Mouse (Mus musculus) megakaryocyte, embryonic 14.5 days (primary cell): ENCODE results near the gene Nrip1. TPM values are rescaled to one million over a fixed set of nuclear protein-coding genes. Genes with fewer than 3 reads are reported as not detected.

Experiments used
- H3K27me3 ChIP-seq: replicated peaks from 2 replicates; pipeline ENCODE3; 2012; ENCODE audit warnings: inconsistent platforms
- H3K36me3 ChIP-seq: replicated peaks from 2 replicates; pipeline ENCODE3; 2012; ENCODE audit warnings: low read length, inconsistent platforms, mixed read lengths
- H3K4me1 ChIP-seq: 2 replicates; pipeline ENCODE4 v1.6.1; 2012; ENCODE audit warnings: inconsistent platforms
- H3K4me3 ChIP-seq: replicated peaks from 2 replicates; pipeline ENCODE3; 2012; ENCODE audit warnings: moderate library complexity, mild to moderate bottlenecking, inconsistent platforms
- H3K9me3 ChIP-seq: 2 replicates; pipeline ENCODE4 v1.6.1; 2012; ENCODE audit warnings: inconsistent platforms
- FLI1 ChIP-seq: IDR thresholded peaks from 2 replicates; pipeline ENCODE4 v1.6.1; 2012; ENCODE audit warnings: low read length, inconsistent platforms, mixed read lengths
- GATA1 ChIP-seq: IDR thresholded peaks from 3 replicates; pipeline ENCODE4 v1.6.1; 2012; ENCODE audit warnings: mixed read lengths, low read length, inconsistent platforms, borderline replicate concordance
- polyA plus RNA-seq: library from polyadenylated mRNA; stranded (reverse); fragments of >175 nt; gene quantifications from 2 replicates; pipeline ENCODE4 v1.2.3, GENCODE M21; 2012; ENCODE audit warnings: low replicate concordance; ENCODE audit not compliant: insufficient read depth

The Nrip1 gene
- polyA plus RNA-seq, 1 experiment, result 3.0 TPM

DNA sequence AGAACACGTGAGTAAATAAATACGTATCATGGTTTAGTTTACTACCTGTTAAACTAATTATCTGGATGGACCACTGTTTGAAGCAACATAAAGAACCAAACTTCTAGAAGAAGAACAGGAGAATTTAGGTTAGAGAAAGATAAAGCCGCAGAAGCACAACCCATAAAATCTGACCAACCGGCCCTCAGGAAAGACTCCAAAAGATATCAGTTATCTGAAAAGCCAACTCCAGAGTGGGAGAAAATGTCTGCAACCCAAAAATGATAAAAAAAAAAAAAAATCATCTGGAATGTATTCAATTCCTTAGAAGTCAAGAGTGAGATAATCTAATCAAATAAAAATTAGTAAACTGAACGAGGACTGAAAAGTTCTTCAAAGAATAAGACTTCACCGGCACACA, 37.7 kb downstream of the Nrip1 start:
- Histone ChIP-seq H3K4me3 (no peak overlapping the region), H3K4me1 (peaks cover 44% of the 10 kb centered on the region)
- TF ChIP-seq FLI1, result no peak
- no peak for TF ChIP-seq GATA1

DNA sequence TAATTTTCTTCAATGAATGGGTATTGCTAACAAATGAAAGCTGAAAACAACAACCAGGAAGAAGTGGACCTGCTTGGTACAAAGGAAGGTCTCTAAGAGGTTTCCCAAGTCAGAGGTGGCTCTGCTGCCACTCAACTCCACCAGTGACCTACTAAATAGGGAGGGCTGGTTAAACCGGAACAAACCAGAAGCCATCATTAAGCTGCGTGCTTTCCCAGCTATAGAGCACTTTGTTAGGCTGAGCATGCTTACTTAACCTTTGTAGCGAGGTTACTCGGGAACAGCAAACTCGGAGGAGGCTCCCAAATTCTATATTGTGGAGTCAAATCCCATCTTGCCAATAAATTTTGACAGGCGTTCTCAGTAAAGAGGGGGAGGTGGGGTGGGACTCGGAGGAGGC, 41.5 kb downstream of the Nrip1 start:
- Histone ChIP-seq H3K27me3 (no peaks in the 10 kb centered on the region), H3K4me3 (no peak overlapping the region), H3K9me3 (peaks cover 8% of the 10 kb centered on the region; the same call in 1 of the 2 replicates), H3K4me1 (peaks cover 27% of the 10 kb centered on the region), H3K36me3 (peaks cover 73% of the 10 kb centered on the region)
- TF ChIP-seq GATA1, result no peak
- TF ChIP-seq FLI1, result no peak

More for the DNA sequence above, 37.7 kb downstream of the Nrip1 start:
- H3K36me3 ChIP-seq, result peaks cover 83% of the 10 kb centered on the region
- peaks cover 16% of the 10 kb centered on the region; the same call in 1 of the 2 replicates for H3K9me3 ChIP-seq
- H3K27me3 ChIP-seq, result no peaks in the 10 kb centered on the region

DNA sequence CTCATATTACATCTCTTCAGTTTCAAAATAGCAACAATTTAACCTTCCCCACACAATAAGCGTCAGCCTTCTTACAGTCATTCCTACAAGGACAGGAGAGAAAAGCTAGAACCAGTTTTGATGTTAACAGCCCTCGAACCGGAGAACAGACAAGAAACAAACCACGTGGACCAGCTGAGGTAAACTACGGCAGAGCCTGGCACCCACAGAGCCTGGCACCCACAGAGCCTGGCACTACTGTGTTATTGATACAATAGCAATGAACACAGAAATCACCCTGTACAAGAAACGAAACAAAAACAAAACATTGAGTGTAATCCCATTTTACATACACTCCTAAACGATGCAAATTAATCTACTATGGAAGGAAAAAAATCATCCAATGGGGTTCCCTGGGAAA, 42.4 kb downstream of the Nrip1 start:
- TF ChIP-seq FLI1 (no peak), GATA1 (no peak)
- H3K9me3 ChIP-seq, result no peaks in the 10 kb centered on the region
- peaks cover 33% of the 10 kb centered on the region for H3K4me1 ChIP-seq
- no peak overlapping the region for H3K4me3 ChIP-seq
- H3K27me3 ChIP-seq, result no peaks in the 10 kb centered on the region
- peaks cover 73% of the 10 kb centered on the region for H3K36me3 ChIP-seq

DNA sequence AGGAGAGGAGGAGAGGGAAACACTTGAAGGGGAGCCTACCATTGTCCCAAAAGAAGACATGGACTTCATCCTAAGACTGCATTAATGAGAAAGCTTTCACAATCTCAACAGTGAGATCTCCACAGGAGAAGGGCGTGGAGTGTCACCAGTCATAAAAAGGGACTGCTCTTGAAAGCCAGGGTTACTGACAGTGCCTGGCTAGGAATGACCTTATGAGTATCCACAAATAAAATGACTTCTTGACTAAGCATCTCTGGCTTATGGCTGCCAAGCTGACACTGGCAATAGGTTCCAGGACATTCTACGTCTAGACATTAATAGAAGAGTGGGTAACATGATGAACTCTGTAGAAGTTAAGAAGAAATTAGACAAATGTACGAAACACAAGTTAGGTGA, 48.3 kb downstream of the Nrip1 start:
- no peaks in the 10 kb centered on the region for H3K9me3 ChIP-seq
- no peak for TF ChIP-seq GATA1
- TF ChIP-seq FLI1, result no peak
- no peaks in the 10 kb centered on the region for H3K27me3 ChIP-seq
- peaks cover 75% of the 10 kb centered on the region for H3K36me3 ChIP-seq
- H3K4me3 ChIP-seq, result no peak overlapping the region
- peaks cover 60% of the 10 kb centered on the region for H3K4me1 ChIP-seq

GRCm38 (mm10) chr16:76324411-76325314, 49.0 kb downstream of the Nrip1 start:
- no peaks in the 10 kb centered on the region for H3K9me3 ChIP-seq
- H3K36me3 ChIP-seq, result peaks cover 77% of the 10 kb centered on the region
- peaks cover 64% of the 10 kb centered on the region for H3K4me1 ChIP-seq
- TF ChIP-seq GATA1, result no peak
- TF ChIP-seq FLI1, result no peak
- H3K4me3 ChIP-seq, result peak overlapping the region; percentile 59
- H3K27me3 ChIP-seq, result no peaks in the 10 kb centered on the region

- Histone ChIP-seq H3K27me3 (no peaks in the 10 kb centered on the region), H3K4me3 (peak overlapping the region; percentile 40), H3K4me1 (peaks cover 62% of the 10 kb centered on the region), H3K9me3 (no peaks in the 10 kb centered on the region), H3K36me3 (peaks cover 82% of the 10 kb centered on the region)
- TF ChIP-seq FLI1 (no peak), GATA1 (no peak)
Observed at GRCm38 (mm10) chr16:76323594-76324307, 49.9 kb downstream of the Nrip1 start.

DNA sequence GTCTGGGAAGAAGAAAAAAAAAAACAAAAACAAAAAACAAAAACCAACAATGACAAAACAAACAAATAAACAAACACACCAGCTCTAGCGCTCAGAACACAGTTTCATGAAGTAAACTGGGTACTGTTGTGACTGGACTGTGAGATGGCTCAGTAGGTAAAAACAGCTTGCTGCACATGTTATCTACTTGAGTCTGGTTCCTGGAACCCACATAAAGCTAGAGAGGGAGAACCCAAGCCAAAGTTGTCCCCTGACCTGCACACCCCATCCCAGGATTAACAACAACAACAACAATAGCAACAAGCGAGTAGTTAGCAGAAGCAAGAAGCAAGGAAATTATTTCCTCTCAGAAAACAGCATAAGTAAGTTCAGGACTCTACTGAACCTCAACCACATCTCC, 50.5 kb downstream of the Nrip1 start:
- no peaks in the 10 kb centered on the region for H3K27me3 ChIP-seq
- H3K4me1 ChIP-seq, result peaks cover 68% of the 10 kb centered on the region
- H3K9me3 ChIP-seq, result no peaks in the 10 kb centered on the region
- TF ChIP-seq FLI1 (no peak), GATA1 (no peak)
- no peak overlapping the region for H3K4me3 ChIP-seq
- H3K36me3 ChIP-seq, result peaks cover 84% of the 10 kb centered on the region

GRCm38 (mm10) chr16:76321527-76322165, 52.0 kb downstream of the Nrip1 start:
- TF ChIP-seq FLI1 (no peak), GATA1 (no peak)
- peaks cover 80% of the 10 kb centered on the region for H3K36me3 ChIP-seq
- no peaks in the 10 kb centered on the region for H3K27me3 ChIP-seq
- H3K4me1 ChIP-seq, result peaks cover 70% of the 10 kb centered on the region
- no peak overlapping the region for H3K4me3 ChIP-seq
- no peaks in the 10 kb centered on the region for H3K9me3 ChIP-seq

DNA sequence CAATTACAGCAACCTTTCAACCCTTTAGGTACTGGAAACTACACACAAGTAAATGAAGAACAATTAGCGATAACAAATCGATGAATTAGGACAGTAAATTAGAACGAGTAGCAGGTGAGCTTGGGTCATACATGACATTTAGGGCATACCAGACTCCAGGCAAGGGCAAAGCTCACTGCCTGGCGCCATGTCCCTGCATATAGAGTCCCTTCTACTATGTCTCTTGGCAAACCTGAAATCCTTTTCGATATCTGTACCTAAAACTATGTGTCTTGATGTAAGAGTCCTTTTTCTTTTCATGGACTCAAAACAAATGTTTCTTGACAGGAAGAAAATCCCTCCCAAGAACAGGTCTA, 53.5 kb downstream of the Nrip1 start:
- Histone ChIP-seq H3K36me3 (peaks cover 70% of the 10 kb centered on the region), H3K4me3 (no peak overlapping the region), H3K27me3 (no peaks in the 10 kb centered on the region), H3K9me3 (no peaks in the 10 kb centered on the region), H3K4me1 (peaks cover 56% of the 10 kb centered on the region)
- TF ChIP-seq FLI1, result no peak
- no peak for TF ChIP-seq GATA1
